Mouse (Mus musculus) lung, postnatal 0 days (tissue): Measurements from ENCODE around the gene Cacna1a. TPM values are rescaled to one million over a fixed set of nuclear protein-coding genes. Genes with fewer than 3 reads are reported as not detected.

Experiments
- ATAC-seq: fragments of 200-750 bp; cut with Nextera tagmentation; 2 replicates; pipeline ENCODE4 v1.8.0; 2017; ENCODE audit warnings: moderate library complexity
- DNase-seq: peaks from one replicate; pipeline ENCODE4 v3.0.0-alpha.2; 2016; ENCODE audit warnings: low spot score
- H3K27ac ChIP-seq: fragments of 300-500 bp; sonication (generic); 2 replicates; pipeline ENCODE4 v1.5.1; 2014; ENCODE audit warnings: antibody characterized with exemption, mild to moderate bottlenecking, low read length, mixed read lengths
- H3K27me3 ChIP-seq: fragments of 300-500 bp; sonication (generic); replicated peaks from 2 replicates; pipeline ENCODE4 v1.6.1; 2014; ENCODE audit warnings: low read length, mixed read lengths; ENCODE audit not compliant: insufficient read depth
- H3K36me3 ChIP-seq: fragments of 300-500 bp; sonication (generic); 2 replicates; pipeline ENCODE4 v1.6.1; 2014; ENCODE audit warnings: low read length, mixed read lengths; ENCODE audit not compliant: insufficient read depth
- H3K4me1 ChIP-seq: fragments of 300-500 bp; sonication (generic); 2 replicates; pipeline ENCODE4 v1.6.1; 2014; ENCODE audit warnings: antibody characterized with exemption, low read depth, low read length, mixed read lengths; ENCODE audit not compliant: insufficient read depth
- H3K4me2 ChIP-seq: fragments of 300-500 bp; sonication (generic); replicated peaks from 2 replicates; pipeline ENCODE4 v1.6.1; 2014; ENCODE audit warnings: low read depth, mild to moderate bottlenecking, low read length, moderate library complexity, mixed read lengths
- H3K4me3 ChIP-seq: fragments of 300-500 bp; sonication (generic); 2 replicates; pipeline ENCODE4 v1.5.1; 2014; ENCODE audit warnings: low read depth, low read length
- H3K9ac ChIP-seq: fragments of 300-500 bp; sonication (generic); replicated peaks from 2 replicates; pipeline ENCODE4 v1.6.1; 2014; ENCODE audit warnings: low read depth, mild to moderate bottlenecking
- H3K9me3 ChIP-seq: fragments of 300-500 bp; sonication (generic); 2 replicates; pipeline ENCODE4 v1.6.1; 2016; ENCODE audit warnings: low read length, mixed read lengths
- CTCF ChIP-seq: IDR thresholded peaks from 2 replicates; pipeline ENCODE4 v1.5.1; 2016; ENCODE audit warnings: antibody characterized with exemption, mild to moderate bottlenecking
- EP300 ChIP-seq: IDR thresholded peaks from 2 replicates; pipeline ENCODE4 v1.6.1; 2016; ENCODE audit warnings: antibody characterized with exemption, mild to moderate bottlenecking, control low read depth
- WGBS: fragments of 180-500 bp; shearing (Covaris S2); extraction: QIAGEN DNeasy Blood & Tissue Kit; methylation state at CpG from one replicate; pipeline ENCODE4 v1.1.7; 2014; 5-methylcytosine and 5-hydroxymethylcytosine counted together
- polyA plus RNA-seq: library from polyadenylated mRNA; unstranded; fragments of >200 nt; fragmentation: Nextera tagmentation; extraction: Ambion mirVana; gene quantifications from 2 replicates; pipeline ENCODE4 v1.2.1, GENCODE M21; 2015

Gene Cacna1a
- polyA plus RNA-seq, 1 experiment from 2014 or later = 3.3 TPM

GRCm38 (mm10) chr8:84686191-84687002, 298.2 kb downstream of the Cacna1a start, which contains the start of gene Trmt1:
TSS of gene Trmt1 (plus strand) at chr8:84686307.
- 10% methylated on average over 20 of the region's 20 CpGs for WGBS
- peak; percentile 56 for DNase-seq
- no peak for TF ChIP-seq CTCF
- TF ChIP-seq EP300 = no peak
- peak within 1 kb of the TSS; percentile 86 for H3K9ac ChIP-seq
- peak within 1 kb of the TSS; percentile 86 for H3K27ac ChIP-seq
- peaks cover 14% of the 10 kb centered on the region; the same call in 1 of the 2 replicates for H3K4me1 ChIP-seq
- no peaks in the 10 kb centered on the region for H3K9me3 ChIP-seq
- peak; percentile 7; the same call in 1 of the 2 replicates for ATAC-seq
- H3K36me3 ChIP-seq = no peaks in the 10 kb centered on the region
- H3K4me3 ChIP-seq = peak within 1 kb of the TSS; percentile 98
- peak within 1 kb of the TSS; percentile 79 for H3K4me2 ChIP-seq
- no peaks in the 10 kb centered on the region for H3K27me3 ChIP-seq

GRCm38 (mm10) chr8:84687003-84687704, 298.9 kb downstream of the Cacna1a start:
- peak overlapping the region; percentile 79 for H3K4me2 ChIP-seq
- DNase-seq = peak; percentile 76
- no peaks in the 10 kb centered on the region for H3K36me3 ChIP-seq
- peaks cover 14% of the 10 kb centered on the region; the same call in 1 of the 2 replicates for H3K4me1 ChIP-seq
- no peaks in the 10 kb centered on the region for H3K9me3 ChIP-seq
- WGBS = 0% methylated on average over 44 of the region's 62 CpGs
- TF ChIP-seq EP300 = no peak
- peak; percentile 30 for TF ChIP-seq CTCF
- H3K9ac ChIP-seq = peak overlapping the region; percentile 86
- H3K4me3 ChIP-seq = peak overlapping the region; percentile 98
- ATAC-seq = peak; percentile 41
- H3K27ac ChIP-seq = peak overlapping the region; percentile 86
- H3K27me3 ChIP-seq = no peaks in the 10 kb centered on the region

- WGBS = 2% methylated on average over 28 of the region's 37 CpGs
- peak within 1 kb of the TSS; percentile 86 for H3K9ac ChIP-seq
- no peaks in the 10 kb centered on the region for H3K9me3 ChIP-seq
- H3K4me1 ChIP-seq = peaks cover 14% of the 10 kb centered on the region; the same call in 1 of the 2 replicates
- DNase-seq = peak; percentile 96
- peak within 1 kb of the TSS; percentile 98 for H3K4me3 ChIP-seq
- peak; percentile 89 for ATAC-seq
- H3K27ac ChIP-seq = peak within 1 kb of the TSS; percentile 86
- no peaks in the 10 kb centered on the region for H3K27me3 ChIP-seq
- H3K4me2 ChIP-seq = peak within 1 kb of the TSS; percentile 82
- no peaks in the 10 kb centered on the region for H3K36me3 ChIP-seq
- TF ChIP-seq CTCF (peak; percentile 37), EP300 (no peak)
Measured at GRCm38 (mm10) chr8:84687705-84688100, 299.5 kb downstream of the Cacna1a start, which contains the start of gene Nacc1. TSS of gene Nacc1 (minus strand) at chr8:84687862.

GRCm38 (mm10) chr8:84689091-84689915, 301.1 kb downstream of the Cacna1a start:
- H3K27ac ChIP-seq = 0 out of 2 replicates have a peak overlapping the region, but pooled peaks have one; percentile 17
- TF ChIP-seq EP300 (peak; percentile 30; the same call in 1 of the 2 replicates), CTCF (peak; percentile 37; the same call in 1 of the 2 replicates)
- peak; percentile 95 for DNase-seq
- H3K4me1 ChIP-seq = peaks cover 14% of the 10 kb centered on the region; the same call in 1 of the 2 replicates
- peak; percentile 87 for ATAC-seq
- H3K9me3 ChIP-seq = no peaks in the 10 kb centered on the region
- no peaks in the 10 kb centered on the region for H3K27me3 ChIP-seq
- peak overlapping the region; percentile 82 for H3K4me2 ChIP-seq
- H3K36me3 ChIP-seq = no peaks in the 10 kb centered on the region
- peak overlapping the region; percentile 65 for H3K9ac ChIP-seq
- WGBS = under 1% methylated on average over 45 of the region's 47 CpGs
- peak overlapping the region; percentile 58 for H3K4me3 ChIP-seq

Other genes starting within 250 kb of the Cacna1a start
- gene Cc2d1a, start 240.5 kb upstream of the Cacna1a start, polyA plus RNA-seq = 15.6 and 16.3 TPM in 2 replicates
- 0.80 and 1.0 TPM in 2 replicates for gene 4930432K21Rik, start 240.4 kb upstream of the Cacna1a start, polyA plus RNA-seq
- 1.9 and 3.2 TPM in 2 replicates for gene Nanos3, start 203.2 kb upstream of the Cacna1a start, polyA plus RNA-seq
- gene Zswim4, start 151.4 kb upstream of the Cacna1a start, polyA plus RNA-seq = 7.8 and 8.4 TPM in 2 replicates
- gene D8Ertd738e, start 138.7 kb upstream of the Cacna1a start, polyA plus RNA-seq = 302 and 339 TPM in 2 replicates
- 47.4 and 56.8 TPM in 2 replicates for gene Mri1, start 131.1 kb upstream of the Cacna1a start, polyA plus RNA-seq
- gene Ccdc130, start 118.1 kb upstream of the Cacna1a start, polyA plus RNA-seq = 14.7 and 17.4 TPM in 2 replicates